Mouse (Mus musculus) gastrocnemius, adult 18-20 months (tissue): ENCODE measurements around the gene Smc1a. TPM values are rescaled to one million over a fixed set of nuclear protein-coding genes. Genes with fewer than 3 reads are reported as not detected.

Experiments used
- total RNA-seq, 2 experiments: library from RNA; stranded (reverse); gene quantifications; 2 replicates each; pipeline ENCODE4 v1.2.3; 2021

Gene Smc1a
- total RNA-seq, 2 experiments from 2014 or later, result 14.7 to 15.6 TPM

Other genes starting within 250 kb of the Smc1a start
- gene Huwe1, start 215.6 kb upstream of the Smc1a start, total RNA-seq, result 100 to 1,000 TPM in 1 of 2 experiments, 10 to 100 TPM in 1; 99.1 to 112 TPM
- gene Hsd17b10, start 14.6 kb upstream of the Smc1a start, total RNA-seq, result 100 to 1,000 TPM in 1 of 2 experiments, 10 to 100 TPM in 1; 87.1 to 105 TPM
- gene Ribc1, start 133 bp upstream of the Smc1a start, total RNA-seq, result under 1 TPM; 0.24 to 0.73 TPM
- 10 to 100 TPM; 19.3 to 25.3 TPM for gene Iqsec2, start 127.8 kb downstream of the Smc1a start, total RNA-seq
- gene Kdm5c, start 216.6 kb downstream of the Smc1a start, total RNA-seq, result 10 to 100 TPM; 19.7 to 26.2 TPM